27 mouse cellular contexts compared by ENCODE assay signal in the genomic region with DNA sequence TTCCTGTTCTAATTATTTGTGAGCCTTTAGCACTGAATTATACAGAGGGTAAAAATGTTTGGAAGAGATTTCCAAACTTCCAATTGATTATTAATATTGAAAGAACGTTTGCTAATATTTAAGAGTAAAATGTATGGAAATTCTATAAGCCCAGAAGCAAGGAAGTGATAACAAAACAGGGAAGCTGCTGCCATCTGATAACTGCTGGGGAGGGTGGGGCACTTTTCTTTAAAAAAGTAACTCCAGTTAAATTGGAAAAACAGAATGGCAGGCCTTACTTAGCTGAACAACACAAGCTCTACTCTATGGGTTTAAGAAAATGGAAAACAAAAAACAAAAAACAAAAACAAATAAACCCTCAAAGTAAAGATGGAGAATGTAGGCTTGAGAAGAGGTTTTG.
"Had no signal": no experiment of that assay in that cellular context is flagged by ENCODE, and none has a peak within 500 bp of the region (broad histone marks: within the 10 kb centered on the region; RNA-seq: fewer than 3 reads in every experiment).

No protein-coding gene starts in this region.

- DNase-seq: left cerebral cortex, postnatal 4 days; liver; liver, embryonic 13.5 days; liver, postnatal 0 days; lung, adult 18-20 months; lung, adult 2 months; lung, embryonic 14.5 days; lung, postnatal 10 days; lung, postnatal 14 days; lung, postnatal 36 days; lung, postnatal 4 days; midbrain, embryonic 14.5 days had no signal

- H3K27me3 ChIP-seq: limb, embryonic 12.5 days; limb, embryonic 13.5 days; limb, embryonic 15.5 days; liver, embryonic 12.5 days; liver, embryonic 13.5 days; liver, embryonic 15.5 days; lung, embryonic 15.5 days; megakaryocyte, embryonic 14.5 days; midbrain, embryonic 12.5 days; midbrain, embryonic 13.5 days; midbrain, embryonic 15.5 days had no signal

- H3K36me3 ChIP-seq: limb, embryonic 10.5 days; limb, embryonic 12.5 days; limb, embryonic 13.5 days; limb, embryonic 15.5 days; liver, embryonic 12.5 days; liver, embryonic 13.5 days; liver, embryonic 15.5 days; lung, embryonic 15.5 days; midbrain, embryonic 10.5 days; midbrain, embryonic 12.5 days; midbrain, embryonic 13.5 days; midbrain, embryonic 15.5 days had no signal

- H3K9me3 ChIP-seq: limb, embryonic 10.5 days; limb, embryonic 12.5 days; limb, embryonic 13.5 days; limb, embryonic 15.5 days; liver, embryonic 12.5 days; liver, embryonic 13.5 days; liver, embryonic 15.5 days; lung, embryonic 15.5 days; megakaryocyte, embryonic 14.5 days; midbrain, embryonic 10.5 days; midbrain, embryonic 12.5 days; midbrain, embryonic 13.5 days; midbrain, embryonic 15.5 days had no signal

- H3K4me3 ChIP-seq: limb, embryonic 10.5 days; limb, embryonic 12.5 days; limb, embryonic 13.5 days; limb, embryonic 15.5 days; liver, embryonic 12.5 days; liver, embryonic 13.5 days; liver, embryonic 15.5 days; lung, embryonic 15.5 days; megakaryocyte, embryonic 14.5 days; midbrain, embryonic 10.5 days; midbrain, embryonic 12.5 days; midbrain, embryonic 13.5 days; midbrain, embryonic 15.5 days; myocyte had no signal

- H3K4me1 ChIP-seq: limb, embryonic 10.5 days; limb, embryonic 12.5 days; limb, embryonic 13.5 days; limb, embryonic 15.5 days; liver, embryonic 12.5 days; liver, embryonic 13.5 days; liver, embryonic 15.5 days; lung, embryonic 15.5 days; megakaryocyte, embryonic 14.5 days; midbrain, embryonic 10.5 days; midbrain, embryonic 12.5 days; midbrain, embryonic 13.5 days; midbrain, embryonic 15.5 days had no signal

- H3K9ac ChIP-seq: limb, embryonic 12.5 days; limb, embryonic 13.5 days; limb, embryonic 15.5 days; liver, embryonic 12.5 days; liver, embryonic 13.5 days; liver, embryonic 14.5 days; liver, embryonic 15.5 days; liver, postnatal 0 days; lung, embryonic 14.5 days; lung, embryonic 15.5 days; midbrain, embryonic 12.5 days; midbrain, embryonic 13.5 days; midbrain, embryonic 15.5 days had no signal

- H3K27ac ChIP-seq: limb, embryonic 10.5 days; limb, embryonic 12.5 days; limb, embryonic 13.5 days; limb, embryonic 15.5 days; liver, embryonic 12.5 days; liver, embryonic 13.5 days; liver, embryonic 14.5 days; liver, embryonic 15.5 days; lung, embryonic 15.5 days; macrophage; midbrain, embryonic 10.5 days; midbrain, embryonic 12.5 days; midbrain, embryonic 13.5 days; midbrain, embryonic 15.5 days had no signal
